Mouse (Mus musculus): ENCODE measurements around the gene Txnrd2. TPM values are rescaled to one million over a fixed set of nuclear protein-coding genes. Genes with fewer than 3 reads are reported as not detected.

Gene Txnrd2
- total RNA-seq, 2 experiments from 2014 or later = 22.2 to 24.0 TPM

DNA sequence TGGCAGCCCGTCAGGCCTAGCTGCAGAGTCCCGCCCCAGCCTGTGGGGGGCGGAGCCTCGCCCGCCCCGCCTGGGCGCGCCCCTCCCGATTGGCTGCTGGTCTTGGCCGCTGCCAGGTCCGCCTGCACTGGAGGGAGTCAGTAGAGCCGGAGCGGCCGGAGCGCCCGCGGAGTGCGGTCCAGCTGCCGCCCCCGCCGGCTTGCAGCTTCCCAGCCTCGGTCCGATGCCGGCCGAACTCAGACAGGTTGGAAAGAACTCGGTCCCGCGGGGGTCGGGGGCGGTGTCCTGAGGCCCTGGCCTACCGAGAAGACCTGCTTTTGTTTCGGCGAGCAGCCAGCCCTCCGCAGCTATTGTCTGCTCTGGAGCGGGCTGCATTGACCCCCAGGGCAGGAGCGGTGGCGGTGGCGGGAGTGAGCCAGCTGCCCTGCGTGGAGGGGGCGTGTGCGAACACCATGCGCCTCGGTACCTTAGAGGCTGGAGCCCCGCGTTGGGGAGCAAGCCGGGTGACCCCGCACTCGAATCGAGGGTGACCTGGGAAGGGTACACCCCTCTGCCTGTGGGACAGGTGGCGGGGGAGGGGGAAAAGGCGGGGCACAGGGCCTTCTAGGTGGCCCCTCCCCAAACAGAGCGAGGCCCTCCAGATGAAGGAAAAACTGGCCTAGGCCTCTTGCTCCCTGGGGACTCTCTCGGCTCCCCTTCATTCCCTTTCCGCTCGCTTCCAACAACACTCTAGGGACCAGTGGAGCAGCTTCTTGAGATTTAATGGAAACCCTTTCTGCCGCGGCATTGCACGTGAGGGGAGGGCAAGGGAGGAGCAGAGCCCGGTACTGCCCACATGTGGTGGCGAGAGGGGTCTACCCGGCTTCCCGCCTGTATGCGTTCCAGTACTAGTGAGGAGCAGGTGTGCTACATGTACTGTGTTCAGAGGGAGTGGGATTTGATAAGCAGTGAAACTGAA is 33.4 kb upstream of the Txnrd2 start:
- intact Hi-C loops (cut with DNase I) = no loop called here
- peak; percentile 81 for DNase-seq

DNA sequence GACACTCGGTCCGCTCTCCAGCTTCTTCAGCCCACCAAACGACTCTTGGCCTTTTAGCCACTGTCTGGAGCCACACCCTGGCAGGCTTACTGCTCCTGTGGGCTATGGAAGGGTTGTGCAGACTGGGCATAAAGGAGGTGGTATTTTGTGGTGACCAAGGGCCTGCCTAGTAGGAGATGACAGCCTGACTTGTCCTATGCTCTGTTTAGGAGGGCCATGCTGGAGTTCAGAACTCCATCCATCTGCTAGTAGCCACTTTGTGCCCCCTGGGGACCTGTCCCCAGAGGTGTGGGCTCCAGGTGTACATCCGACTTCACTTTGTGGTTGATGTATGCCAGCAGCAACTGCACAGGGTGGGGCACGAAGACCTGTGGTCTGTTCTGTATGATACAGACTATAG is 32.6 kb upstream of the Txnrd2 start:
- intact Hi-C loops (cut with DNase I) = no loop called here
- DNase-seq = no peak

DNA sequence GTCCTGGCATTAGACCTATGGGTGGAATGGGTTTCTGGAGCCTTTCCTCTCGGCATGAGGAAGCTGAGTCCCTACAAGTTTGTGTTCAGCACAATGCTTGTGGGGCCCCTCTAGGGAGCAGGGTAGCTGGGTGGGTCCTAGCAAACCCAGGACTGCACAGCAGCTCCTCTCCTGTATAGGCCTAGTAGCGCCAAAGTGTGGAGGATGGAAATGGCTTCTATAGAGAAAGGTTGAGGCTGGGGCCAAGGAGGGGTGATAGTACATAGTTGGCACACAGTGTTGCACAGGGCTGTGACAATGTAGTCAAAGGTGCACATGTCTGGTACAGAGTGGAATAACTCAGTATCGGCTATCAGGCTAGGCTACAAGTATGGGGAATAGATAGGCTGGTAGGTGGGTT is 32.1 kb upstream of the Txnrd2 start:
- intact Hi-C loops (cut with DNase I) = no loop called here
- DNase-seq = no peak

DNA sequence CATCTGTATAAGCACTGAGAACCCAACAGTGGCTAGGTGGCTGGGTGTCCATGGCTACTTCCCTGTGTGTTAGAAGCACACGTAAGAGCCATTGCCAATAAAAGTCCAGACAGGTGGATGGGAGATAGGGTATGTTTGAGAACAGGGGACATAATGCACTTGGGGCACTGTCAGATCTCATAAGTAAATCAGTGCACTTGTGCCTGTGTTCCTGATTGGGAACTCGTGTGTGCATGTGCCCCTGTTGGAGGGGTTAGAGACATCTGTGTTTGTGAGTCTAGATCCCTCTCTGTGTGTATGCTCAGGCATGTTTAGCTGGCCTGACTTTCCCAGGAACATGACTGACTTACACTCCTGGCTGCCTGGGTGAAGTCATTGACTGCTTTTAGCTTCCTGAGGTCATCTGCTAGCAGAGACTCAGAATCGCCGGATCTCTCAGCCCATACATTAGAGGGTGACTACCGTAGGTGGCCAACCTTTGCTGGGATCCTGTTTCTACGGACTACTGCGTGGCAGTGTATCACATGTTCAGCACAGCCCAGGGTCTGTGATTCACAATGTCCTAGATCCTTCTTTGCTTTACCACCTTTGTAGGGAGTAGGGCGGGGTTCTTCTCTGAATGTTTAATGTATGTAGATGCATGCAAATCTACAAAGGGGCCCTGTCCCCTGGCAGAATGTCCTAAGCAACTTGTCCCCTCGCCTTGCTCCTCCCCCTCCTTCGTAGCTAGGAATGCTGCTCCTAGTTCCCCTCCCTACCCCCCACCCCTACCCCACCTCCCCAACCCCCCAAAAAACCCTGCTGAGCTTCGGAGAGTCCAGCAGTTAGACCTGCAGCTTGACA is 31.2 kb upstream of the Txnrd2 start:
- no peak for DNase-seq

DNA sequence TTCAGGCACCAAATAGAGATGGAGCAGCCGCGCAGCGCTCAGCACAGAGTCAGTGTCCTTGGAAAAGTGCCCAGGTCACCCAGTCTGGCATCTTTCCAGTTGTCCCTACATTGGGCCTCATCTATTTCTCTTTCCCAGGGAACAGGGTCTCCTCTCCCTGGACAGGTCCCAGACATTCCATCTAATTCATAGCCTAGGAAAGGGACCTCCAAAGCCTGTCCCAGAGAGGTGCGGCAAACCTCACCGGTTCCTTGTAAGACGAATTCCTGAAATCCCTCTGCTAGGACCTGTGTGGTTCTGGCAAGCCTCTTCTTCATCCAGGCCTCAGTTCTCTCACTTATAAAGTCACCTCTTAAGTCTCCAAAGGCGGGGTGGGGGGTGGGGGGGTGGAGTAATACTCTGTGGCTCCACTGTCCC is 30.6 kb upstream of the Txnrd2 start:
- no peak for DNase-seq
- intact Hi-C loops (cut with DNase I) = loop anchor here (5.0 kb wide), 1 partner anchor 43 kb away; no protein-coding TSS in a partner anchor

More for the DNA sequence above, 31.2 kb upstream of the Txnrd2 start:
- intact Hi-C loops (cut with DNase I) = loop anchor here (5.0 kb wide), 1 partner anchor 43 kb away; no protein-coding TSS in a partner anchor

DNA sequence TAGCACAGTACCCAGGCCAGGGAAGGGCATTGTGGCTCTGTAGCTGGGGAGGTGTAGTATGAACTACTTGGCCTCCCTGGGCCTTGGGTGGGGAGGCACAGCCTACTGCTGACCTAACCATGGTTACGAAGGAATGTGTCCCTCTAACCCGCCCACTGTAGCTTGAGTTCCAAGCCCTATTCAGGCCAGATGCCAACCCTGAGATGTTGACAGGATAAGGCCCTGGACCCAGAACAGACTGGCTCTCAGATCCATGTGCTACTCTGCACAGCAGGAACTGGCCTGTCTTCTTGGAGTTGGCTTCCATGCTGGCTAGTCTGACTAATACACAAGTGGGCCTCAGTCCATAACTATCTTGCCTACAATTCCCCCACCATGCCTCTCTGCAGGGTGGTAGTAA is 30.0 kb upstream of the Txnrd2 start:
- intact Hi-C loops (cut with DNase I) = loop anchor here (5.0 kb wide), 1 partner anchor 44 kb away; no protein-coding TSS in a partner anchor
- DNase-seq = peak; percentile 79

DNA sequence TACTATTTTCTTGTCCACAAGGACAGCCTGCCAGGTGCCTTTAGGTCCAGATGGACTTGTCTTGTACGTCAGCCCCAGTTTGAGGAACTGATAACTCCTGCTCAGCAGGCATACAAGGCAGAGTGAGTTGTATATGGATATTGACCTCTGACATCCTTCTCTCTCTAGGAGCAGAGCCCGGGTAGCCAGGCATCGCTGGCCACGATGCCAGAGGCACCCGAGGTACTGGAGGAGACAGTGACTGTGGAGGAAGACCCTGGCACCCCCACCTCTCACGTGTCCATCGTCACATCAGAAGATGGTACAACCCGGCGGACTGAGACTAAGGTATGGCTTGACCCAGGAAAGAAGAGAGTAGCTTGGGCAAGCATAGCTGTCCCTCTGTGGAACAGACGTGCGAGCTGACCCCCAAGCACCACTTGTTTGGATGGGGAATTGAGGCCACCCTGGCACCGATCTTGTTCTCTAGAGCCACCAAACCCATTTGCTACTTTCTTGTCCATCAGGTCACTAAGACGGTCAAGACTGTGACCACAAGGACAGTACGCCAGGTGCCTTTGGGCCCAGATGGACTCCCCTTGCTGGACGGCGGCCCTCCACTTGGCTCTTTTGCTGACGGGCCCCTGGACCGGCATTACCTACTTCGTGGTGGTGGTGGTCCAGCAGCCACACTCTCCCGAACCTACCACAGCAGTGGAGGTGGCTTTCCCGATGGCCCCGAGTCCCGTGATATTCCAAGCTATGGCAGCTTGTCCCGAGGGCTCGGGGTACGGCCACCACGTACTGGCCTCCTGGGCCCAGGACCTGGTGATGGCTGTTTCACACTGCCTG is 29.2 kb upstream of the Txnrd2 start:
- intact Hi-C loops (cut with DNase I) = loop anchor here (5.0 kb wide), 1 partner anchor 45 kb away; no protein-coding TSS in a partner anchor
- DNase-seq = no peak

DNA sequence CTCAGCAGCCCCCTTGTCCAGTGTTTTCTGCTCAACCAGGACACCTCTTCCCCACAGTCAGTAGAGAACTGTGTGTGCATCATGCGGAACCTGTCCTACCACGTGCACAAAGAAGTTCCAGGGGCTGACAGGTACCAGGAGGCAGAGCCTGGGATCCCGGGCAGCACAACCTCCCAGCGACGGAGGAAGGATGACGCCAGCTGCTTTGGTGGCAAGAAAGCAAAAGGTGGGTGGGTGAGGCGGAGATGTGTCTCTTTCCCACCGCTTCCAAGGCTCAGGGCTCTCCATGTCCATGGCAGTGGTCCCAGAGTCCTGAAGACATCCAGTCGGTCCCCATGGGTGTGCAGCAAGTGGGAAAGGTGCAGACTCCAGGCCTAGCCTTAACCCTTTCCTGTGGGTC is 26.2 kb upstream of the Txnrd2 start:
- DNase-seq = no peak
- intact Hi-C loops (cut with DNase I) = no loop called here

DNA sequence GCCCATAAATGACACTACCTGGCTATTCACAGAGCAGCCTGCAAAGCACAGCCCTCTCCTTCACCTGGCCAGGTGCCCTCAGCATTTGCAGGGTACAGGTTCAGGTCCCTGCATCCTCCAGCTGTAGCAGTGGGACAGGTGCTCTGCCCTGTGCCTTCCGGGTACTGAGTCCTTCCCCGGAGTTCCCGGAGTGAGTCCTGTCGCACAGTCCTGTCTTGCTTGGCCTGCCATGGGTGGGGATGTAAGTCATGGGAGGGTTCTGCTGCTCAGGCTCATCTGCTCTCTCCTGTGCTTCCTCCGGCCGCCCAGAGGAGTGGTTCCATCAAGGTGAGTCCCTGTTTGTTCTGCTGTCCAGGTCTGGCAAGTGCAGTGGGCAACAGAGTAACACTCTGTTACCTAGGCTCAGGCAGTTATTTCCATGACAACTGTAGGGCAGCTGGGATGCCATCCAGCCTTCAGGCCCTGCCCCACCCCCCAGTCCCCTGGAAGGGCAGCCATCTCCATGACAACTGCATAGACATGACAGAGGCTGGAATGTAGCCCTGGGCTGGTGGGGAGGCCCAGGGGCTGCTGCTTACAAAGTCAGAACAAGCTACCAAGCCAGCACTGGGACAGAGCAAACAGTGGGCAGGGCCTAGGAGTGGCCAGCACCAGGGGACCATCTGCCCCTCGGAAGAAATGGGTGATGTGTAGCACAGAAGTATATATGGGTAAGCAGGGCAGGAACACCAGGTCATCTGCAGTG is 25.5 kb upstream of the Txnrd2 start:
- intact Hi-C loops (cut with DNase I) = no loop called here
- peak; percentile 92 for DNase-seq

DNA sequence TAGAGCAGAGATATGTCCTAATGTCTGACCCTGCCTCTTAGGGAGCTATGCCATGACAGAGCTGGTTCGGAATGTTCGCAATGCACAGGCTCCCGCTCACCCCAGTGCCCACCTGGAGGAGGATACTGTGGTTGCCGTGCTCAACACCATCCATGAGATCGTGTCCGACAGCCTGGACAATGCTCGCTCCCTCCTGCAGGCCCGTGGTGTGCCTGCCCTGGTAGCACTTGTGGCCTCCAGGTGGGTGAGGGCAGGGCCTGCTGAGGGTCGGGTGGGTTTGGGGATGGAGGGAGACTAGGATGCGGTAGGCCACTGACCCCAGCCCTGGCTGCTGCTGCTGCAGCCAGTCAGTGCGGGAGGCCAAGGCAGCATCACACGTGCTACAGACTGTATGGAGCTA is 22.9 kb upstream of the Txnrd2 start:
- no peak for DNase-seq
- intact Hi-C loops (cut with DNase I) = no loop called here

DNA sequence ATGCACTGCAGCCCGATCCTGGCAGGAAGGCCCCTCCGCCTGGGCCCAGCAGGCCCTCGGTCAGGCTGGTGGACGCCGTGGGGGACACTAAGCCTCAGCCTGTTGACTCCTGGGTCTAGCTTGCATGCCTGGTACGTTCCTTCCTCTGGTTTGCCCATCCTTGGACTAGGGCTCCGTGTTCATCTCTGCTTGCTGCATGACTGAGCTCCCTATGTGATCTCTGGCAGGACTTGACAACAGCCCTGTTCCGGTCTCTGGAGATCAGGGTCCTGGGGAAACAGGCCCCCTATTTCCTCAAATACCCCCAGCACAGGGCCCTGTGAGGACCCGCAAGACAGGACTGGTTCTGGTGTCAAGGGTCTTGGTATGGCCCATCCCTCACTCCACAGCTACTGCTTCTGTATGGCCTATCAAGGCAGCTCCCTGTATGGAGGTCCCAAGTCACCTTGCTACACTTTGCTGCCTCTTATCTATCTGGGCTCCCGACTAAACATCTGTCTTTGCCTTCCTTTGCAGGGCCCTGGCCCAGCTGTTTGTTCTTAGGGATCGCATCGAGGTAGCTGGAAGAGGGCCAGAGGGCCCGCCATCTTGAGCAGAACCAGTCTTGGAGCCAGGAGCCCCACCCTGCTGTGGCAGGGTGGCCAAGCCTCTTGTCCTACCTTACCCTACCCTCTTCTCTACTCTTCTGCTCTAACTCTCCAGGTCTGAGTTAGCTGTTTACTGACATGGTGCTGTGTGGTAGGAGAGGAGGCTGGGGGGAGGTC is 20.9 kb upstream of the Txnrd2 start:
- intact Hi-C loops (cut with DNase I) = loop anchor here (5.0 kb wide), 1 partner anchor 58 kb away; the partner anchor contains the start of genes Arvcf and Tango2

DNA sequence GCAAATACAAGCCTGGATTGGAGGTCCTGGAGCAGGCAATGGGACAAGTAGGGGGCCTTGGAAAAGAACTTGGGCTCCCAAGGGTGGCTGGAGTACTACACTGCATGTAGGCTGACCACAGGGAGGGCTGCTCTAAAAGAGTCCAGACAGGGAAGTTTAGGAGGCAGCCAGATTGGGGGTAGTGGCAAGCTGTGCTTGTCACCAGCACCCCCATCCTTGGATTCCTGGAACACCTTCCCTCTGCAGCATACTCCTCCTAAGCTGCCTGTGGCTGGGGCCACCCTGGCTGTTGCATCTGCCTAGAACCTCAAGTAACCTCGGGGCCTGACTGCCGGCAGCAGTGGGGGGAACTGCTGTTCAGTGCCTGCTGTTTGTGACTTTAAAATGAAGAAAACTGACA is 20.3 kb upstream of the Txnrd2 start:
- no peak for DNase-seq
- intact Hi-C loops (cut with DNase I) = loop anchor here (5.0 kb wide), 1 partner anchor 59 kb away; the partner anchor contains the start of genes Arvcf and Tango2

More for the DNA sequence above, 20.9 kb upstream of the Txnrd2 start:
- DNase-seq = no peak

DNA sequence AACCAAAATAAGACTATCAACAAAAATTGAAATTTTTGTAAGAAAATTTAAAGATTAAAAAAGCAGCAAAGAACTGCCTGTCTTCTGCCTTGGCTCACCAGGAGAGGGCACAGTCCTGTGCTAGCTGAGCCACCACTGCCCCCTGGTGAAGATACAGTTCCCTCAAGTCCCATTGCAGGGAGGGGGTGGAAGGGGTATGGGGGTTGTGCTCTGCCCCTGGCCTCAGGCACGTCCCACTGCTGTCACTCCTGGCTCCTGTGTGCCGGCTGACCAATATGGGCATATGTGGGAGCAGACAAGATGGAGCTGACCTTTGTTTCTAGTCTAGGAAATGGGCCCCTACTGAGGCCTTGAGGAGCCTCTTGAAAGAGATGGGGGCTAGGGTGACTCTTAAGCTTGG is 19.9 kb upstream of the Txnrd2 start:
- intact Hi-C loops (cut with DNase I) = loop anchor here (5.0 kb wide), 1 partner anchor 59 kb away; the partner anchor contains the start of genes Arvcf and Tango2
- peak; percentile 74 for DNase-seq

DNA sequence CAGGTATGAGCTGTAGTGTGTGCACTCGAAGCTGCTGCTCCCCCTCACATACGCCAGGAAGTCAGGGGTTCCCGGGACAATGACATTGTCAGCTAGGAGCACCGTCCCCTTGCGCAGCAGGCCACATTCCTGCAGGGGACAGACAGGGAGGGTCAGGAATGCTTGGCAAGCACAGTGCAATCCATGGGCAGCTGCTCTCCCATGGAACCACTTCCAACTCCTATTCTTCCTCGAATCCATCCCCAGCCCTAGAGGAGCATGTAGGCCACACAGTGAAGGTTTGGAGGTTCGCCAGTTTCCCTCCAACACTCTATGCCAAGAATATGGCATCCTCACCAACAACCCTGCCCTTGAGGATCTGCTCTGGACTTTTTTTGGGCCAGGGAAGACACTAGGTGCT is 18.3 kb upstream of the Txnrd2 start:
- intact Hi-C loops (cut with DNase I) = loop anchor here (5.0 kb wide), 1 partner anchor 61 kb away; the partner anchor contains the start of genes Arvcf and Tango2
- DNase-seq = peak; percentile 44

DNA sequence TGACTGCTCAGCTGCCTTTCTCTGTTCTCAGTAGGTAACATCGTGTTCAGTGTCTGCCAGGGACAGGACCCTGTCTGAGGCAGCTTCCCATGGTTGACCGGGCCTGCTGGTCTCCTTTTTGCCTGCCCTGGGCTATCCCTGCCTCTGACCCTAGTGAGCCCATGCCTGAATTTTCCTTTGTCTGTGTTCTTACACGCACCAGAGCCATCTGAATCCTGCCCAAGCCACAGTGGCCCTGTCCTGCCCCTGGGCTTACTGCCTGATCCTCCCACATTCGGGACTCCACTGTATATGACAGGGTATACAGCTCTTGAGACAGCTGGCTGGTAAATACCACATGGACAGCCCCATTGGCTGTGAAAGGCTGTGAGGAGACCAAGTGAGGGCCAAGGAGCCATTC is 16.4 kb upstream of the Txnrd2 start:
- intact Hi-C loops (cut with DNase I) = loop anchor here (5.0 kb wide), 1 partner anchor 62 kb away; the partner anchor contains the start of genes Arvcf and Tango2
- DNase-seq = no peak

DNA sequence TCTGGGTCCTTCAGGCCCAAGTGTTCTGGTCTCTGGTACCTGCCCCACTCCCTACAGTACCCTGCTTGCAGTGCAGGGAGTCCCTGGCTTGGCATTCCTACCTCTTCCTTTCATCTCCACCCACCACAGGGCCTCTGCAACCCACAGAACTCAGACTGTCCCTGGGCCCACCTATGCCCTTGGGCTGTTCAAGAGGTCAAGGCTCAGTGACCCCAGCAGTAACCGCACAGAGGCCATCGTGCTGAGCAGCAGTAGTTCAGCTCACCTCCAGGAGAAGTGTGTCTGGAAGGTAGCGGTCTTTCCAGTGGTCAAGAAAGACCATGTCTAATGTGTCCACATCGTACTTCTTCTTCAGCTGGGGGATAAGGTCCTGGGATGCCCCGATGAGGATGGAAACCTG is 15.8 kb upstream of the Txnrd2 start:
- no peak for DNase-seq
- intact Hi-C loops (cut with DNase I) = no loop called here

DNA sequence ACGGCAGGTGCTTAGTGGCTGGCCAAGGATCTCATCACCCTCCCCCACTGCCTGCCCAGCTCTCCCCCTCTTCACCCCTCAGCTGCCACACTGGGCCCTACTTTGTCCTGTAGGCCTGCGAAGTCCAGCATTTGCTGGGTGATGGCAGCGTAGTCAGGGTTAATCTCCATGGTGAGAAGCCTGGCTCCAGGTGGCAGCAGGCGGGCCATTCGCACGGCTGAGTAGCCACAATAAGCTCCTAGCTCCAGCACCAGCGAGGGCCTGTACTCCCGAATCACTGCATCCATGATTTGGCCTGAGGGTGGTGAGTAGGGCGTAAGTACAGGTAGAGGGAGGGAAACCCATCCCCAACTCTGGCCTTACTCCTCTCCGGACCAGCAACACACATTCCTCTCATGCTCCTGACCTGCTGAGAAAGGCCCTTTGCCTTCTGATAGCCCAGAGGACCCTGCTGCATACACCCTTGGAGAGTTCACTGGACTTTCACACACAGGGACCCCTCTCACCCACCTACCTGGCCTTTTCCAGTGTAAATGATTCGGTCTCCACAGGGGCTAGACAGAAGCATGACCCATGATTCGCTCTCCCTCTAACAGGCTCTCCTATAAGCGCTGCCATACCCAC is 15.0 kb upstream of the Txnrd2 start:
- peak; percentile 50 for DNase-seq
- intact Hi-C loops (cut with DNase I) = no loop called here
